8 mouse cellular contexts compared by ENCODE assay signal in the genomic region with DNA sequence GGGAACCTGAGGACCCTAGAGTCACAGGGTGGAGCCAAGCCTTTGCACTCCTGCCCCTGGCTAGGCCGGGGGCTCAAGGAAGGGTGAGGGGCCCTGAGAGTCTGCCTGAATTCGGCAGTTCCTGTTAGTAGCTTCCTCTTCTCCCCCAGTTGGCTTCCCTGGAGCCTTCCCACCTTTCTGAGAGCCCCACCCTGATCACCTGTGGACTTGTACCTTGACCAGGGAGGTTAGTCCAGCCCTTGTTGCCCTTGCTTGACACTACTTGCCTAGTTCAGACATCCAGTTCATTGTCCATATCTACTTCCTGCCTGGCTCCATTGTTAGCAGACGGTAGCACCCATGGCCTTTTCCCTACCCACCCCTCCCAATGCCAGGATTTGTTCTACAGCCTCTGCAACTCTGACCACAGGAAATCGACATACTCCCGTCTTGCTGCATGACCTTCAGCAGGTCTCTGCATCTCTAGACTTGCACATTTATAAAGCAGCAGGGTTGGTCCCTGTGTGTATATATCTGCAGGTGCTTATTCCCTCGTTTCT. TPM values are rescaled to one million over a fixed set of nuclear protein-coding genes. Genes with fewer than 3 reads are reported as not detected.
DNase-seq lines count a peak whose midpoint lies in the region; ATAC-seq and TF ChIP-seq lines count a peak whose summit lies in the region.
"Had no signal": no experiment of that assay in that cellular context is flagged by ENCODE, and none has a peak within 500 bp of the region (broad histone marks: within the 10 kb centered on the region; RNA-seq: fewer than 3 reads in every experiment).

No protein-coding gene starts in this region.

- H3K4me2 ChIP-seq in lung, embryonic 16.5 days (ENCODE audit: low read depth, low read length): peak overlapping the region; percentile 80
- H3K4me2 ChIP-seq in forebrain, embryonic 13.5 days: peak overlapping the region; percentile 93
- H3K4me2 ChIP-seq in intestine, embryonic 15.5 days (replicated peaks): peak overlapping the region; percentile 71

- H3K27ac ChIP-seq in lung, embryonic 16.5 days (ENCODE audit: low read length): peak overlapping the region; percentile 98
- peak overlapping the region; percentile 65 for H3K27ac ChIP-seq in forebrain, embryonic 13.5 days
- H3K27ac ChIP-seq in intestine, embryonic 15.5 days: peak overlapping the region; percentile 98
- peak overlapping the region; percentile 63 for H3K27ac ChIP-seq in olfactory bulb, adult 2 months (ENCODE audit: insufficient read depth, low read depth, low read length)

- no peaks in the 10 kb centered on the region for H3K9me3 ChIP-seq in lung, embryonic 16.5 days (ENCODE audit: control insufficient read depth, low read length)
- H3K9me3 ChIP-seq in forebrain, embryonic 13.5 days (replicated peaks): no peaks in the 10 kb centered on the region
- no peaks in the 10 kb centered on the region for H3K9me3 ChIP-seq in intestine, embryonic 15.5 days

- no peaks in the 10 kb centered on the region for H3K27me3 ChIP-seq in lung, embryonic 16.5 days (ENCODE audit: control insufficient read depth, insufficient read depth, low read depth, low read length)
- no peaks in the 10 kb centered on the region for H3K27me3 ChIP-seq in forebrain, embryonic 13.5 days
- H3K27me3 ChIP-seq in intestine, embryonic 15.5 days (replicated peaks): no peaks in the 10 kb centered on the region

- H3K4me1 ChIP-seq in lung, embryonic 16.5 days (replicated peaks; ENCODE audit: control insufficient read depth, insufficient read depth, low read length): peaks cover 24% of the 10 kb centered on the region
- H3K4me1 ChIP-seq in forebrain, embryonic 13.5 days: peaks cover 34% of the 10 kb centered on the region
- peaks cover 44% of the 10 kb centered on the region for H3K4me1 ChIP-seq in intestine, embryonic 15.5 days (replicated peaks)
- peaks cover 52% of the 10 kb centered on the region for H3K4me1 ChIP-seq in olfactory bulb, adult 2 months (ENCODE audit: control insufficient read depth, insufficient read depth, low read length)

- TF ChIP-seq POLR2A in olfactory bulb, adult 2 months (IDR thresholded peaks at IDR 0.05; ENCODE audit: insufficient read depth, low read depth, low read length): no peak

- H3K4me3 ChIP-seq in lung, embryonic 16.5 days (ENCODE audit: low read length): peak overlapping the region; percentile 86; the same call in 1 of the 2 replicates
- H3K4me3 ChIP-seq in forebrain, embryonic 13.5 days: 0 out of 2 replicates have a peak overlapping the region, but pooled peaks have one; percentile 81
- H3K4me3 ChIP-seq in intestine, embryonic 15.5 days (replicated peaks): peak overlapping the region; percentile 64; the same call in 1 of the 2 replicates
- no peak overlapping the region for H3K4me3 ChIP-seq in olfactory bulb, adult 2 months (ENCODE audit: insufficient read depth, low read depth, low read length)

- H3K9ac ChIP-seq in lung, embryonic 16.5 days (ENCODE audit: low read length): peak overlapping the region; percentile 93
- H3K9ac ChIP-seq in forebrain, embryonic 13.5 days: peak overlapping the region; percentile 90; the same call in 1 of the 2 replicates
- H3K9ac ChIP-seq in intestine, embryonic 15.5 days: 0 out of 2 replicates have a peak overlapping the region, but pooled peaks have one; percentile 3

- WGBS in lung, embryonic 16.5 days: 42% methylated on average over 6 of the region's 6 CpGs
- 84% methylated on average over 6 of the region's 6 CpGs for WGBS in forebrain, embryonic 13.5 days
- 49% methylated on average over 6 of the region's 6 CpGs for WGBS in intestine, embryonic 15.5 days
- 58% methylated on average over 6 of the region's 6 CpGs for WGBS in olfactory bulb, adult 2 months

- no peak for TF ChIP-seq CTCF in olfactory bulb, adult 2 months (IDR thresholded peaks at IDR 0.05; ENCODE audit: insufficient read depth, low read depth, low read length)

- H3K36me3 ChIP-seq in lung, embryonic 16.5 days (ENCODE audit: control insufficient read depth, insufficient read depth, low read length): peaks cover 23% of the 10 kb centered on the region
- peaks cover 48% of the 10 kb centered on the region for H3K36me3 ChIP-seq in forebrain, embryonic 13.5 days (ENCODE audit: poor library complexity, severe bottlenecking)
- peaks cover 39% of the 10 kb centered on the region for H3K36me3 ChIP-seq in intestine, embryonic 15.5 days

- no peak for DNase-seq in lung, postnatal 14 days
- no peak for DNase-seq in frontal cortex, postnatal 10 days (ENCODE audit: low spot score in 2 of 2)
- no peak for DNase-seq in embryo, embryonic 11 days
- DNase-seq: kidney, adult 8-10 months had no signal

- ATAC-seq in lung, embryonic 16.5 days (ENCODE audit: low read depth): no peak
- no peak for ATAC-seq in forebrain, embryonic 13.5 days
- peak; percentile 37; the same call in 1 of the 2 replicates for ATAC-seq in intestine, embryonic 15.5 days

RNA-seq across cellular contexts. Expression of a gene that starts 2.2 kb away (rescaled TPM):
- 138 and 139 TPM in 2 replicates for polyA plus RNA-seq in lung, embryonic 16.5 days (2015; fragmentation: Nextera tagmentation; extraction: Ambion mirVana)
- 75.3 and 78.3 TPM in 2 replicates for polyA plus RNA-seq in forebrain, embryonic 13.5 days (2015; fragmentation: Nextera tagmentation; extraction: Ambion mirVana)
- 109 and 112 TPM in 2 replicates for polyA plus RNA-seq in intestine, embryonic 15.5 days (2015; fragmentation: Nextera tagmentation; extraction: Ambion mirVana)
- 208 and 343 TPM in 2 replicates for polyA plus RNA-seq in olfactory bulb, adult 2 months (2012; ENCODE audit: insufficient read depth, insufficient read length, low replicate concordance, missing spikeins)

RNA-seq across cellular contexts. Expression of a gene that starts 4.5 kb away (rescaled TPM):
- 2.9 and 4.2 TPM in 2 replicates for polyA plus RNA-seq in lung, embryonic 16.5 days (2015; fragmentation: Nextera tagmentation; extraction: Ambion mirVana)
- polyA plus RNA-seq in forebrain, embryonic 13.5 days (2015; fragmentation: Nextera tagmentation; extraction: Ambion mirVana): 1.7 and 2.8 TPM in 2 replicates
- 1.4 and 1.6 TPM in 2 replicates for polyA plus RNA-seq in intestine, embryonic 15.5 days (2015; fragmentation: Nextera tagmentation; extraction: Ambion mirVana)
- not detected in 2 replicates for polyA plus RNA-seq in olfactory bulb, adult 2 months (2012; ENCODE audit: insufficient read depth, insufficient read length, low replicate concordance, missing spikeins)

RNA-seq across cellular contexts. Expression of a gene that starts 15.2 kb away (rescaled TPM):
- 111 and 123 TPM in 2 replicates for polyA plus RNA-seq in lung, embryonic 16.5 days (2015; fragmentation: Nextera tagmentation; extraction: Ambion mirVana)
- polyA plus RNA-seq in forebrain, embryonic 13.5 days (2015; fragmentation: Nextera tagmentation; extraction: Ambion mirVana): 124 and 143 TPM in 2 replicates
- 66.9 and 71.2 TPM in 2 replicates for polyA plus RNA-seq in intestine, embryonic 15.5 days (2015; fragmentation: Nextera tagmentation; extraction: Ambion mirVana)
- polyA plus RNA-seq in olfactory bulb, adult 2 months (2012; ENCODE audit: insufficient read depth, insufficient read length, low replicate concordance, missing spikeins): not detected in 2 replicates

RNA-seq across cellular contexts. Expression of a gene that starts 19.7 kb away (rescaled TPM):
- polyA plus RNA-seq in lung, embryonic 16.5 days (2015; fragmentation: Nextera tagmentation; extraction: Ambion mirVana): 0.25 and 0.68 TPM in 2 replicates
- 0.43 and 0.55 TPM in 2 replicates for polyA plus RNA-seq in forebrain, embryonic 13.5 days (2015; fragmentation: Nextera tagmentation; extraction: Ambion mirVana)
- polyA plus RNA-seq in intestine, embryonic 15.5 days (2015; fragmentation: Nextera tagmentation; extraction: Ambion mirVana): 0.34 and 0.43 TPM in 2 replicates
- polyA plus RNA-seq in olfactory bulb, adult 2 months (2012; ENCODE audit: insufficient read depth, insufficient read length, low replicate concordance, missing spikeins): not detected in 2 replicates

RNA-seq across cellular contexts. Expression of a gene that starts 30.7 kb away (rescaled TPM):
- 232 and 243 TPM in 2 replicates for polyA plus RNA-seq in lung, embryonic 16.5 days (2015; fragmentation: Nextera tagmentation; extraction: Ambion mirVana)
- 246 and 258 TPM in 2 replicates for polyA plus RNA-seq in forebrain, embryonic 13.5 days (2015; fragmentation: Nextera tagmentation; extraction: Ambion mirVana)
- 248 and 256 TPM in 2 replicates for polyA plus RNA-seq in intestine, embryonic 15.5 days (2015; fragmentation: Nextera tagmentation; extraction: Ambion mirVana)
- polyA plus RNA-seq in olfactory bulb, adult 2 months (2012; ENCODE audit: insufficient read depth, insufficient read length, low replicate concordance, missing spikeins): not detected in 2 replicates

Comparison
In these comparisons a context has a peak if more than half of its experiments do, and no peak if none do; other contexts are left out.
1. H3K9ac ChIP-seq: peak in every context shown above with its lines; median percentile 93 in lung, embryonic 16.5 days; 90 in forebrain, embryonic 13.5 days; 3 in intestine, embryonic 15.5 days.
2. RNA of a gene that starts 15.2 kb away (polyA plus RNA-seq): 124 to 143 TPM in forebrain, embryonic 13.5 days, 111 to 123 TPM in lung, embryonic 16.5 days and 66.9 to 71.2 TPM in intestine, embryonic 15.5 days; not detected in olfactory bulb, adult 2 months; every median in the first group is over 10 times any median in the second.
3. Peak in every context shown above with its lines, with median percentiles within 50 percentile points of each other: H3K27ac ChIP-seq and H3K4me2 ChIP-seq.